Mouse (Mus musculus) embryonic fibroblast, embryonic 13.5 days (primary cell): ENCODE measurements at regions not wholly inside any gene's neighbourhood (a gene's known extent, or its start where the extent isn't known, plus 50 kb on each side); places are given as distances from the start of the nearest gene placed in this dataset.

ENCODE experiments used
- H3K27ac ChIP-seq: 2 replicates; pipeline ENCODE4 v1.5.1; 2012; ENCODE audit warnings: low read length, control low read depth, inconsistent platforms; ENCODE audit not compliant: insufficient read depth
- H3K4me1 ChIP-seq: 2 replicates; pipeline ENCODE4 v1.6.1; 2011; ENCODE audit warnings: low read length; ENCODE audit not compliant: control insufficient read depth, insufficient read depth
- H3K4me3 ChIP-seq: 2 replicates; pipeline ENCODE4 v1.5.1; 2011; ENCODE audit warnings: mild to moderate bottlenecking, control low read depth, low read length; ENCODE audit not compliant: insufficient read depth
- CTCF ChIP-seq: IDR thresholded peaks from 2 replicates; pipeline ENCODE4 v1.5.1; 2011; ENCODE audit warnings: mild to moderate bottlenecking, control low read depth, low read length, moderate library complexity, borderline replicate concordance; ENCODE audit not compliant: insufficient read depth
- POLR2A ChIP-seq: IDR thresholded peaks from 2 replicates; pipeline ENCODE4 v1.6.1; 2011; ENCODE audit warnings: low read depth, mild to moderate bottlenecking, control low read depth, low read length, moderate library complexity

GRCm38 (mm10) chr3:38543816-38544215, 59.2 kb upstream of the Ankrd50 start:
- no peak overlapping the region for H3K4me3 ChIP-seq
- TF ChIP-seq POLR2A (no peak), CTCF (no peak)
- H3K4me1 ChIP-seq: peaks cover 10% of the 10 kb centered on the region

GRCm38 (mm10) chr3:38541296-38541695, 56.7 kb upstream of the Ankrd50 start:
- Histone ChIP-seq H3K4me3 (no peak overlapping the region), H3K4me1 (peaks cover 10% of the 10 kb centered on the region), H3K27ac (no peak overlapping the region)
- TF ChIP-seq POLR2A: no peak
- no peak for TF ChIP-seq CTCF

More at GRCm38 (mm10) chr3:38543816-38544215, 59.2 kb upstream of the Ankrd50 start:
- no peak overlapping the region for H3K27ac ChIP-seq

- Histone ChIP-seq H3K27ac (no peak overlapping the region), H3K4me3 (no peak overlapping the region), H3K4me1 (no peaks in the 10 kb centered on the region)
- TF ChIP-seq POLR2A (no peak), CTCF (no peak)
Observed at GRCm38 (mm10) chr3:38538309-38538708, 53.7 kb upstream of the Ankrd50 start.

- no peaks in the 10 kb centered on the region for H3K4me1 ChIP-seq
- H3K4me3 ChIP-seq: no peak overlapping the region
- no peak overlapping the region for H3K27ac ChIP-seq
- TF ChIP-seq CTCF (no peak), POLR2A (no peak)
Observed at GRCm38 (mm10) chr3:38537770-38538169, 53.1 kb upstream of the Ankrd50 start.
